Mouse (Mus musculus) MEL (cell line): ENCODE data around the gene Hltf. TPM values are rescaled to one million over a fixed set of nuclear protein-coding genes. Genes with fewer than 3 reads are reported as not detected.

Experiments
- DNase-seq: peaks from one replicate; pipeline ENCODE4 v3.0.0; 2011; ENCODE audit warnings: low read depth, low spot score
- H3K27ac ChIP-seq: 2 replicates; pipeline ENCODE4 v1.5.1; 2012; ENCODE audit warnings: low read depth, mild to moderate bottlenecking, control low read depth, low read length, moderate library complexity; ENCODE audit not compliant: control insufficient read depth
- H3K27me3 ChIP-seq, 2 experiments: fragments of 150-350 bp in 1 of 2; sonication (generic) in 1 of 2; 2 replicates each; pipeline ENCODE4 v1.6.1; 2012; ENCODE audit warnings: low read length in 2 of 2, mild to moderate bottlenecking in 2 of 2, improper control_type of control experiment in 1 of 2, moderate library complexity in 1 of 2; ENCODE audit not compliant: insufficient read depth in 2 of 2, control insufficient read depth in 1 of 2
- H3K36me3 ChIP-seq, 2 experiments: 2 replicates each; pipeline ENCODE4 v1.6.1; 2012 to 2014; ENCODE audit warnings: low read length in 2 of 2, improper control_type of control experiment in 1 of 2, inconsistent platforms in 1 of 2, mild to moderate bottlenecking in 1 of 2; ENCODE audit not compliant: insufficient read depth in 2 of 2, control insufficient read depth in 1 of 2
- H3K4me1 ChIP-seq, 2 experiments: fragments of 150-350 bp in 1 of 2; sonication (generic) in 1 of 2; 2 replicates each; pipeline ENCODE4 v1.6.1; 2012; ENCODE audit warnings: low read length in 2 of 2, improper control_type of control experiment in 1 of 2, mild to moderate bottlenecking in 1 of 2; ENCODE audit not compliant: insufficient read depth in 2 of 2, control insufficient read depth in 1 of 2
- H3K4me3 ChIP-seq, 2 experiments: fragments of 150-350 bp in 1 of 2; sonication (generic) in 1 of 2; 2 replicates each; pipeline ENCODE4 v1.5.1; 2012; ENCODE audit warnings: low read depth in 2 of 2, low read length in 2 of 2, mild to moderate bottlenecking in 2 of 2, moderate library complexity in 2 of 2, control low read depth in 1 of 2, improper control_type of control experiment in 1 of 2; ENCODE audit not compliant: control insufficient read depth in 1 of 2, insufficient read depth in 1 of 2
- H3K79me2 ChIP-seq: 2 replicates; pipeline ENCODE4 v1.6.1; 2012; ENCODE audit warnings: mild to moderate bottlenecking, low read length, moderate library complexity; ENCODE audit not compliant: control insufficient read depth, poor library complexity, insufficient read depth
- H3K9ac ChIP-seq: 2 replicates; pipeline ENCODE4 v1.6.1; 2012; ENCODE audit warnings: low read depth, mild to moderate bottlenecking, control low read depth, low read length, moderate library complexity; ENCODE audit not compliant: control insufficient read depth, poor library complexity, severe bottlenecking
- H3K9me3 ChIP-seq: fragments of 150-350 bp; sonication (generic); replicated peaks from 2 replicates; pipeline ENCODE4 v1.6.1; 2012; ENCODE audit warnings: mild to moderate bottlenecking, low read length, improper control_type of control experiment, moderate library complexity; ENCODE audit not compliant: insufficient read depth
- BHLHE40 ChIP-seq: IDR thresholded peaks from 2 replicates; pipeline ENCODE4 v1.6.1; 2012; ENCODE audit warnings: low read depth, mild to moderate bottlenecking, inconsistent platforms, low read length, improper control_type of control experiment, borderline replicate concordance
- CHD1 ChIP-seq: IDR thresholded peaks from 2 replicates; pipeline ENCODE4 v1.6.1; 2012; ENCODE audit warnings: low read depth, mild to moderate bottlenecking, inconsistent platforms, low read length, improper control_type of control experiment
- CHD2 ChIP-seq: IDR thresholded peaks from 2 replicates; pipeline ENCODE4 v1.6.1; 2011; ENCODE audit warnings: low read length, improper control_type of control experiment
- E2F4 ChIP-seq: IDR thresholded peaks from 2 replicates; pipeline ENCODE4 v1.6.1; 2011; ENCODE audit warnings: low read depth, low read length, improper control_type of control experiment, borderline replicate concordance
- ELF1 ChIP-seq: IDR thresholded peaks from 2 replicates; pipeline ENCODE4 v1.6.1; 2014; ENCODE audit warnings: low read depth, mild to moderate bottlenecking, inconsistent platforms, low read length, improper control_type of control experiment, moderate library complexity
- EP300 ChIP-seq, 2 experiments: IDR thresholded peaks; 2 replicates each; pipeline ENCODE4 v1.6.1; 2011; ENCODE audit warnings: improper control_type of control experiment in 2 of 2, low read length in 2 of 2, low read depth in 1 of 2, mild to moderate bottlenecking in 1 of 2
- ETS1 ChIP-seq: IDR thresholded peaks from 2 replicates; pipeline ENCODE4 v1.6.1; 2012; ENCODE audit warnings: low read depth, mild to moderate bottlenecking, inconsistent platforms, low read length, improper control_type of control experiment, moderate library complexity
- GABPA ChIP-seq: IDR thresholded peaks from 2 replicates; pipeline ENCODE4 v1.6.1; 2012; ENCODE audit warnings: low read depth, mild to moderate bottlenecking, inconsistent platforms, low read length, improper control_type of control experiment, moderate library complexity
- GATA1 ChIP-seq: IDR thresholded peaks from 2 replicates; pipeline ENCODE4 v1.6.1; 2011; ENCODE audit warnings: low read depth, low read length, improper control_type of control experiment
- HCFC1 ChIP-seq: IDR thresholded peaks from 2 replicates; pipeline ENCODE4 v1.6.1; 2012; ENCODE audit warnings: low read depth, mild to moderate bottlenecking, inconsistent platforms, low read length, improper control_type of control experiment, moderate library complexity
- JUND ChIP-seq: IDR thresholded peaks from 2 replicates; pipeline ENCODE4 v1.6.1; 2011; ENCODE audit warnings: low read depth, mild to moderate bottlenecking, improper control_type of control experiment, low read length
- KAT2A ChIP-seq: conservative IDR thresholded peaks from 2 replicates; pipeline ENCODE4 v1.6.1; 2012; ENCODE audit warnings: low read depth, low read length, improper control_type of control experiment, inconsistent platforms
- MAFK ChIP-seq: IDR thresholded peaks from 2 replicates; pipeline ENCODE4 v1.6.1; 2011; ENCODE audit warnings: low read depth, mild to moderate bottlenecking, low read length, improper control_type of control experiment, borderline replicate concordance
- MAX ChIP-seq: IDR thresholded peaks from 2 replicates; pipeline ENCODE4 v1.6.1; 2011; ENCODE audit warnings: low read length, improper control_type of control experiment
- MAZ ChIP-seq: IDR thresholded peaks from 2 replicates; pipeline ENCODE4 v1.6.1; 2012; ENCODE audit warnings: low read depth, mild to moderate bottlenecking, inconsistent platforms, low read length, improper control_type of control experiment
- MEF2A ChIP-seq: IDR thresholded peaks from 2 replicates; pipeline ENCODE4 v1.6.1; 2014; ENCODE audit warnings: low read depth, mild to moderate bottlenecking, inconsistent platforms, low read length, improper control_type of control experiment; ENCODE audit not compliant: poor library complexity, insufficient replicate concordance, severe bottlenecking; ENCODE audit errors: extremely low read depth
- MXI1 ChIP-seq: IDR thresholded peaks from 2 replicates; pipeline ENCODE4 v1.6.1; 2011; ENCODE audit warnings: mild to moderate bottlenecking, low read depth, low read length, improper control_type of control experiment
- MYB ChIP-seq: IDR thresholded peaks from 2 replicates; pipeline ENCODE4 v1.6.1; 2011; ENCODE audit warnings: mild to moderate bottlenecking, low read depth, low read length, improper control_type of control experiment
- MYC ChIP-seq: IDR thresholded peaks from 2 replicates; pipeline ENCODE4 v1.6.1; 2011; ENCODE audit warnings: low read depth, mild to moderate bottlenecking, low read length, improper control_type of control experiment, moderate library complexity
- NELFE ChIP-seq: IDR thresholded peaks from 2 replicates; pipeline ENCODE4 v1.6.1; 2011; ENCODE audit warnings: low read depth, low read length, improper control_type of control experiment
- POLR2A ChIP-seq, 2 experiments: IDR thresholded peaks; 2 replicates each; pipeline ENCODE4 v1.6.1; 2011 to 2012; ENCODE audit warnings: low read length in 2 of 2, mild to moderate bottlenecking in 2 of 2, control low read depth in 1 of 2, improper control_type of control experiment in 1 of 2, low read depth in 1 of 2, moderate library complexity in 1 of 2; ENCODE audit not compliant: control insufficient read depth in 1 of 2, insufficient read depth in 1 of 2, poor library complexity in 1 of 2
- POLR2AphosphoS2 ChIP-seq: IDR thresholded peaks from 2 replicates; pipeline ENCODE4 v1.6.1; 2011; ENCODE audit warnings: low read length, improper control_type of control experiment
- POLR2AphosphoS5 ChIP-seq: IDR thresholded peaks from 2 replicates; pipeline ENCODE4 v1.6.1; 2012; ENCODE audit warnings: low read depth, borderline replicate concordance, mild to moderate bottlenecking, inconsistent platforms, low read length, moderate library complexity, mixed read lengths
- RCOR1 ChIP-seq: IDR thresholded peaks from 2 replicates; pipeline ENCODE4 v1.6.1; 2012; ENCODE audit warnings: low read depth, mild to moderate bottlenecking, inconsistent platforms, low read length, improper control_type of control experiment
- SIN3A ChIP-seq: IDR thresholded peaks from 2 replicates; pipeline ENCODE4 v1.6.1; 2012; ENCODE audit warnings: low read length, improper control_type of control experiment, inconsistent platforms
- SMC3 ChIP-seq: IDR thresholded peaks from 2 replicates; pipeline ENCODE4 v1.6.1; 2011; ENCODE audit warnings: low read depth, low read length, improper control_type of control experiment
- TBP ChIP-seq: IDR thresholded peaks from 2 replicates; pipeline ENCODE4 v1.8.0; 2011; ENCODE audit warnings: low read depth, low read length, improper control_type of control experiment
- TCF12 ChIP-seq: IDR thresholded peaks from 2 replicates; pipeline ENCODE4 v1.6.1; 2014; ENCODE audit warnings: low read depth, mild to moderate bottlenecking, inconsistent platforms, low read length, improper control_type of control experiment, moderate library complexity
- UBTF ChIP-seq: IDR thresholded peaks from 2 replicates; pipeline ENCODE4 v1.6.1; 2012; ENCODE audit warnings: low read depth, mild to moderate bottlenecking, inconsistent platforms, low read length, improper control_type of control experiment, moderate library complexity, borderline replicate concordance; ENCODE audit not compliant: insufficient read depth
- USF1 ChIP-seq: IDR thresholded peaks from 2 replicates; pipeline ENCODE4 v1.6.1; 2014; ENCODE audit warnings: low read depth, mild to moderate bottlenecking, inconsistent platforms, low read length, improper control_type of control experiment, moderate library complexity
- USF2 ChIP-seq, 2 experiments: IDR thresholded peaks; 2 replicates each; pipeline ENCODE4 v1.6.1; 2011 to 2012; ENCODE audit warnings: improper control_type of control experiment in 2 of 2, low read length in 2 of 2, borderline replicate concordance in 1 of 2, inconsistent platforms in 1 of 2, low read depth in 1 of 2, mild to moderate bottlenecking in 1 of 2; ENCODE audit not compliant: insufficient read depth in 1 of 2
- ZC3H11A ChIP-seq: IDR thresholded peaks from 2 replicates; pipeline ENCODE4 v1.6.1; 2012; ENCODE audit warnings: low read depth, mild to moderate bottlenecking, inconsistent platforms, low read length, improper control_type of control experiment
- ZKSCAN1 ChIP-seq: IDR thresholded peaks from 2 replicates; pipeline ENCODE4 v1.6.1; 2012; ENCODE audit warnings: low read depth, mild to moderate bottlenecking, inconsistent platforms, low read length, improper control_type of control experiment, moderate library complexity
- ZMIZ1 ChIP-seq: IDR thresholded peaks from 2 replicates; pipeline ENCODE4 v1.6.1; 2012; ENCODE audit warnings: low read depth, mild to moderate bottlenecking, inconsistent platforms, low read length, improper control_type of control experiment, moderate library complexity
- polyA plus RNA-seq, 2 experiments: library from polyadenylated mRNA; stranded (reverse) in 1 of 2; unstranded in 1 of 2; fragments of >175 nt in 1 of 2; fragments of >200 nt in 1 of 2; gene quantifications; 2 replicates each; pipeline versions ENCODE4 v1.2.1 to v1.2.4; 2012; ENCODE audit warnings: low replicate concordance in 2 of 2, low read depth in 1 of 2; ENCODE audit not compliant: insufficient read length in 2 of 2, insufficient read depth in 1 of 2, missing spikeins in 1 of 2
- total RNA-seq: library from RNA; depleted of rRNA; stranded (reverse); fragments of 300-350 nt; gene quantifications from 2 replicates; pipeline ENCODE4 v1.2.3, GENCODE M21; 2012; rRNA removed

Hltf gene
- total RNA-seq (10.0 and 10.7 TPM in 2 replicates), polyA plus RNA-seq (1 to 10 TPM in 1 of 2 experiments, not detected in 1; 9.8 TPM)

- H3K4me3 ChIP-seq = peak within 1 kb of the TSS; percentile 92 to 93
- H3K27ac ChIP-seq = peak within 1 kb of the TSS; percentile 34; the same call in 1 of the 2 replicates
- no peak for TF ChIP-seq MYB
- no peak for TF ChIP-seq MAZ
- no peak for TF ChIP-seq KAT2A
- no peak for TF ChIP-seq ZC3H11A
- TF ChIP-seq POLR2A (IDR thresholded peaks at IDR 0.05; ENCODE audit: control insufficient read depth in 1 of 2, insufficient read depth in 1 of 2, low read depth in 1 of 2, low read length in 2 of 2, poor library complexity in 1 of 2) = peak; percentile 73 to 86
- peak; percentile 84 for TF ChIP-seq CHD2
- peak; percentile 46; the same call in 1 of the 2 replicates for TF ChIP-seq MAX
- TF ChIP-seq UBTF = no peak
- TF ChIP-seq HCFC1 = peak; percentile 74
- peak; percentile 73 for TF ChIP-seq POLR2AphosphoS2
- peak; percentile 51 for TF ChIP-seq TCF12
- no peak for TF ChIP-seq JUND
- TF ChIP-seq MAFK = no peak
- peak; percentile 89 for TF ChIP-seq TBP
- no peak for TF ChIP-seq E2F4
- TF ChIP-seq GABPA = no peak
- no peak for TF ChIP-seq ETS1
- no peak for TF ChIP-seq BHLHE40
- 0 out of 2 replicates have a peak, but pooled peaks have one; percentile 32 for TF ChIP-seq MYC
- TF ChIP-seq ZKSCAN1 = no peak
- TF ChIP-seq NELFE = peak; percentile 79
- TF ChIP-seq GATA1 = no peak
- peak; percentile 83 for TF ChIP-seq MXI1
- no peak for TF ChIP-seq USF1
- TF ChIP-seq EP300 (IDR thresholded peaks at IDR 0.05; ENCODE audit: low read depth in 1 of 2, low read length in 2 of 2) = no peak
- peak; percentile 76; the same call in 1 of the 2 replicates for TF ChIP-seq ZMIZ1
- TF ChIP-seq USF2 (IDR thresholded peaks at IDR 0.05; ENCODE audit: borderline replicate concordance in 1 of 2, insufficient read depth in 1 of 2, low read depth in 1 of 2, low read length in 2 of 2) = no peak
- peak; percentile 82 for TF ChIP-seq SIN3A
- TF ChIP-seq ELF1 = peak; percentile 91
- TF ChIP-seq CHD1 = no peak
- TF ChIP-seq SMC3 = no peak
- TF ChIP-seq POLR2AphosphoS5 = no peak
- no peak for TF ChIP-seq RCOR1
- no peak for TF ChIP-seq MEF2A
These were observed at the start of gene Hltf for GRCm38 (mm10) chr3:20057306-20058196. TSS of gene Hltf (plus strand) at chr3:20057811.

More at GRCm38 (mm10) chr3:20057306-20058196, at the start of gene Hltf:
- peak; percentile 97 for DNase-seq
- Histone ChIP-seq H3K27me3 (no peaks in the 10 kb centered on the region), H3K36me3 (peaks cover 0 to 5% of the 10 kb centered on the region in 2 experiments; a peak in 2 of 4 replicates), H3K4me1 (0 out of 4 replicates have a peak, but pooled peaks cover 0 to 2% of the 10 kb centered on the region in 2 experiments), H3K79me2 (peaks cover 7% of the 10 kb centered on the region), H3K9ac (peak within 1 kb of the TSS; percentile 82), H3K9me3 (no peaks in the 10 kb centered on the region)
